Mouse (Mus musculus): ENCODE measurements at regions not wholly inside any gene's neighbourhood (a gene's known extent, or its start where the extent isn't known, plus 50 kb on each side); places are given as distances from the start of the nearest gene placed in this dataset.
"Not testable (repeated sequence)": the region's sequence is repeated elsewhere in the genome, so short reads cannot be mapped to it uniquely, and the experiment has no call there.

DNA sequence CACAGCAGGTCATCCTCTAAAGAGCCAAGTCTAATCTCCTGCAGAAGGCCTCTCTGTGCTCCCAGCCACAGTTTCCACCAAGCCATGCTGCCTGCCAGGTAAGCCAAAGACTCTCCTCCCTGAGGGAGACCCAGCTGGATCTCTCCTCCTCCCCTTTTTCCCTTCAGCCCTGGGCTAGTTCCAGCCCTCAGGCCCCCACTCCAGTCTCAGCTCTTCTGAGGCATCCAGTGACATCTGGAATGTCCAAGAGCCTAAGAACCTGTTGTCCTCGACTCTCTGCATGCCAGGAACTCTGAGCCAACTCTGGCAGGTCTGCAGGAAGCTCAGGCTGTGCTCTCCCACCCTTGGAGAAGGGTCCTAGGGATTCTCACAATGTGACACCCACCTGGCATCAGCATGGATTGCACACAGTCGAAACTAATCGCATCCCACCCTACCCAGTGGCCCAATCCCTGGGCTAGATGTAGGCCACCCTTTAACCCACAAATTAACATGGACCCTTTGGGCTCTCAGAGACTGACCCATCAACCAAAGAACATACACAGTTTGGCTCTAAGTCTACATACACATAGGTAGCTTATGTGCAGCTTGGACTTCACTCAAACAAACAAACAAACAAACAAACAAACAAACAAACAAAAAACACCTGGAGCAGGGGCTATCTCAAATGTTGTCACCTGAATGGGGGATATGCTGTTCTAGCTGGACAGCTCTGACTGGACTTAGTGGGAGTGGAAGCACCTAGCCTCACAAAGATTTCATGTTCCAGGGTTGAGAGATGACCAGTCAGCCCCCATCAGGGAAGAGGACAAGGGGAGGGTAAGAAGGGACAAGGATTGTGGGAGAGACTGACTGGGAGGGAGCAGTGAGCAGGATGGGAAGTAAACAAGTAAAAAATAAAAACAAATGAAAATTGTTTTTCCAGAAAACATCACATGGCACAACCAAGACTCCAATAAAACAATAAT is 57.9 kb upstream of the Zfp709 start:
- in situ Hi-C loops (cut with MboI, MseI), result loop anchor here (5.0 kb wide), 1 partner anchor 652 kb away; no protein-coding TSS in a partner anchor

DNA sequence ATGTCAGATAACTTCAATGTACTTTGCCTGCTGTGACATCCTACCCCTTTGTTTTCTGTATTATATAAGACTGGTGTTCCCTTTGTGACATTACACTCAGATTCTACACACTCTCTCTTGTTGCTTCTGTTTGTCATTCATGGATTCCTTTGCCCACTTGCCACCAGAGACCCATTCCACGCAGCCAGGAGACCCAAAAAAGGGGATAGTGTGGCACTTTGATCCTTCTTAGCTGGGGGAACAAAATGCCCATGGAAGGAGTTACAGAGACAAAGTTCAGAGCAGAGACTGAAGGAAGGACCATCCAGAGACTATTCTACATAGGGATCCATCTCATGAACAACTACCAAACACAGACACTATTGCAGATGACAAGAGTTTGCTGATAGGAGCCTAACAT is 59.1 kb upstream of the Zfp709 start:
- in situ Hi-C loops (cut with MboI, MseI), result loop anchor here (5.0 kb wide), 1 partner anchor 650 kb away; no protein-coding TSS in a partner anchor

DNA sequence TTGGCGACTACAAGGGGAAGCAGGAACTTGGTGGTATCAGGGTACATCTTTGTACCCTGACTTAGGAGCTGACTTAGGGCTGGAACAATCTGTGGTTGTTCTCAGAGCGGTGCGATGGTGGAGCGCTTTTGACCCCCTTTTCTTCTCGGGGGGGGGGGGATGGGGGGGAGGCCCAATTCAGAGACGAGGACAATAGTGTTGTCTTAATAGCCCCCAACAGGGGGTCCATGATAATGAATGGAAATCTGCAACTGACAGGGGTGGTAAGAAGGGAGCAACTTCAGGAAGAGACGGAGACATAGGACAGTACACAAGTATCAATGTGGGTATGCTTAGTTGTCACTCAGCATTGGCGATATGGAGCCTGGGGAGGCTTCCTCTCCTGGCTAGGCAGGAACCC is 61.9 kb upstream of the Zfp709 start:
- in situ Hi-C loops (cut with MboI, MseI), result loop anchor here (5.0 kb wide), 1 partner anchor 648 kb away; no protein-coding TSS in a partner anchor

DNA sequence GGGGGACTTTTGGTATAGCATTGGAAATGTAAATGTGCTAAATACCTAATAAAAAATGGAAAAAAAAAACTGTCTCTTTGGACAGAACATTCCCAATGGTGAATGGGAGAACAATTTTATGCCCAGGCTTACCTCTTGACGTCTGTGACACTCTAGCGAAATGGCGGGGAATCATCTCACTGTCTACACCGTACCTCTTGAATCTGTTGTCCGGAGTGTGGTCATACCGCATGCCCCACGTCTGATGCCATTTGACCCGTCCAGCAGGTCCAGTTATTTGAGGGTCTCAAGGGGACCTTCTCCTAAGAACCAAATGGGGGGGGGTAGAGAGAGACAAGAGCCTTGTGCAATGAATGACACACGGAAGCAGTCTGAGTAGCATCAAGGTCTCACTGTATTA is 62.4 kb upstream of the Zfp709 start:
- in situ Hi-C loops (cut with MboI, MseI), result not testable (repeated sequence)

DNA sequence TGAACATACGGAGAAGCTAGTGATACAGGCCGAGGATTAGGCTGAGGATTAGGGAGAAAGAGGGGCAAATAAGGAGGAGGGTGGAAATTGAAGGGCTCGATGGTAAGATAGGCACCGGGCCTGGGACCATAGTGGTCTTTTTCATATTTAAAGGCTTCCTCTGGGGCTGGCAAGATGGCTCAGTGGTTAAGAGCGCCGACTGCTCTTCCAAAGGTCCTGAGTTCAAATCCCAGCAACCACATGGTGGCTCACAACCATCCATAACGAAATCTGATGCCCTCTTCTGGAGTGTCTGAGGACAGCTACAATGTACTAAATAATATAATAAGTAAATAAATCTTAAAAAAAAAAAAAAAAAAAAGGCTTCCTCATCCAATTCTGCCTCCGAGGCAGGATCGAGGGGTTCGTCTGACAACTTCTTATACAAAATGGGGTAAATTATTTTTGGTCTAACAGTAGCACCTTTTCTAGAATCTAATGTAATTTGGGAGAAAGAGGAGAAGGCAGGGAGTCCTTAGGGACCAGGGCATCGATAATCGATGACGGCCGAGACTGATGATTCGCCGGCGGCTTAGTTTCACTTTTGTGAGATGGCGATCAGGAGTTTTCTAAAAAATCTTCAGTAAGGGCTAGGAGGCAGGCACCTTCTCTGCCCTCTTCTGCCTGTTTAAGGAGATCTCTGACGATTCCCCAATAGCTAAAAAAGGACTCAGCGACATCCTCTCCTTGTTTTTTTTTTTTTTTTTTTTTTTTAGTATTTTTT is 65.4 kb upstream of the Zfp709 start:
- in situ Hi-C loops (cut with MboI, MseI), result not testable (repeated sequence)

DNA sequence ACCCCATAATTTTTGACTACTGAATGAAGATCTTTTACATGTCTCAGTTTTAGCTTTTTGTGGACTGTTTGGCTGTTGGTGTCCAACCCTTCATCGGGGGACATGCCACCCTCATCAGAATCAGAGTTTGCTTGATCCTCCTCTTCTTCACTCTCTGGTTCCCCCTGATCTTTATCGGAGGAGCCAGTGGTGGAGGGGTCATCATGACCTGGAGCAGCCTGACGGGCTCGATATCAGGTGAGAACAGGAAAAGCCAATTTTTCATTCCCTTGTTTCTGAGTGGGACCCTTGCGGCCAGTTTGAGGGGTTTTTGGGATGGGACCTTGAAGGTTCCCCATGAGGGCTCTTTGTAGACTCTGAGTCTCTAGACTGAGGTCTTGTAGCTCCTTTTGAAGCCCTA is 66.0 kb upstream of the Zfp709 start:
- in situ Hi-C loops (cut with MboI, MseI), result not testable (repeated sequence)

DNA sequence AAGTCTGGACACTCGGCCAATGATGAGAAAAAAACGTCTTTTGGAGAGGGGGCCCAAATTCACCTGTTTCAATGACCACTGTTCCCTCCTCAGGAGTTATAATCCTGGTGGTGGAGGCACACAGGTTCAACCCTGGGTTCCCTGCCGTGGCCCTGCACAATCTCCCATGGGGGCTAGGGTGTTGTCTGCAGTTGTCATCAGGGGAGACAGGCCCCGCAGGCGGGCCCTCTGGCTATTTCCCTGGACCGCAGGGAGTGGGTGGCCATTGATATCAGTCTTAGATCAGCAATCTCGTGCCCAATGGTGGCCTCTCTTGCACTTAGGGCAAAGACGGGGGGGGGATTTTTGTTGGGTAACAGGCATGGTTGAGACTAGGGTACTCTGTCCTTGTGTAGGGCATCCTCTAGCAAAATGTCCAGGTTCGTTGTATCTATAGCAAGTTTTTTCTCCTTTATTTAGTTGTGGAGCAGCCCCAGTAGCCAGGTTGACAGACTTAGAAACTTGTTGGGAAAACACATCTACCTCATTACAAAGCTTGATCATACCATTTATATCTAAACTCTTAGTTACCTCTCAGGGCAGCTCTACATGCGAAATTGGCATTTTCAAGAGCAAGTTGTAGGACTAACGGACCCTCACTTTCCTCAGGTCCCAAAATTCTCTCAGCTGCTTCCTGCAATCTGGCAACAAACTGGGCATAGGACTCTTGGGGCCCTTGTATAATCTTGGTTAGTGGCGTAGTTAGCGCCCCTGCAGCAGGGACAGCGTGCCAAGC is 66.9 kb upstream of the Zfp709 start:
- in situ Hi-C loops (cut with MboI, MseI), result loop anchor here (5.0 kb wide), 2 partner anchors 42 to 683 kb away; no protein-coding TSS in a partner anchor

DNA sequence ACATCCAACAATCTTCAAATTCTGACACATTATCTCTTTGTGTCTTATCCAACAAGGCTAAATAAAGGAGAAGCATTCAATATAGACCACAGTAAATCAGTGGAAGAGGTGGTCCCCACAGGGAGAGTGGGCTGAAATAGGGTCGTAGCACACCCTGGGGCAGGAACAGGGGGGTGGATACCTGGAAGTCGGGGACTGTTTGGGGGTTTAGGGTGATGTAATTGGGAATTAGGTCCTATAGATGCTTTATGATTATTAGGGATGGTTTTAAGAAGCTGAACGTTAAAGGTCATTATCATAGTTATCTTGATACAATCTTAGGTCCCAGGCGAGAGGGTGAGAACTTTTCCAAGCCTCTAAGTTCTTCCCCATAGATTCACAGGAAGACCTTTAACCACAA is 67.9 kb upstream of the Zfp709 start:
- in situ Hi-C loops (cut with MboI, MseI), result loop anchor here (5.0 kb wide), 2 partner anchors 43 to 682 kb away; no protein-coding TSS in a partner anchor

DNA sequence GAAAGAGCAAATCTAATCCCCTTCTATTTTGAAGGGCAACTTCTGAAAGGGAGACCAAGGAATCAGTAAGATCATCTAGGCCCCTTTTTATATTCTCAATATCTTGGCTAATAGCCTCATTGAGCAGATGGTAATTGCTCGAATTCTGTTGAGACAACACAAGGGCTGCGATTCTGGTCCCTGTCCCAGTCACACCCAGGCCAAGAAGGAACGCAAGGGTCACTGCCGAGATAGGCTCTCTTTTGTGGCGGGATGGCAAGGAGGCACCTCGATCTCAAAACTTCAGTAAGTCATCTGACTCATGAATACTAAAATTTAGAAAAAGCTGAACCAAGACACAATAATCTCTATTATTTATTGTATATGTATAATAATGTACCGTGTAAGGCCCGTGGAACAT is 68.6 kb upstream of the Zfp709 start:
- in situ Hi-C loops (cut with MboI, MseI), result loop anchor here (5.0 kb wide), 2 partner anchors 44 to 681 kb away; no protein-coding TSS in a partner anchor

DNA sequence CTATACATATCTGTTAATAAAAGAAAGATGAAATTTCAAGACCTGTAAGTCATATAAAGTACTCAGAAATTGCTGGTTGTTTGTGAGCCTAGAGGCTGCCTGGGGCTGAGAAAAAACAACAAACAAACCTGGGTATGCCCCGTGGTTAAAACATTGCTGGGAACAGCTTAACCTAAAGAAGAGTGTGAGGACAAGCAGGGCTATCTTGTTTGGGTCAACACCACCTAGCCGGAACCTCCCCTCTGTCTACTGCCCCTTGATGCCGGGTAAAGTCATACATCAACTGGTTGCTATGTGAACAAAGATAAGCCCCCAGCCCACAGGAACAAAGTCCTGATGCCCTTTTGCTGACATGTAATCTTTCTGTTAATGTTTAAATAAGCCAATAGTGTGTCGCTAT is 74.0 kb upstream of the Zfp709 start:
- in situ Hi-C loops (cut with MboI, MseI), result not testable (repeated sequence)

DNA sequence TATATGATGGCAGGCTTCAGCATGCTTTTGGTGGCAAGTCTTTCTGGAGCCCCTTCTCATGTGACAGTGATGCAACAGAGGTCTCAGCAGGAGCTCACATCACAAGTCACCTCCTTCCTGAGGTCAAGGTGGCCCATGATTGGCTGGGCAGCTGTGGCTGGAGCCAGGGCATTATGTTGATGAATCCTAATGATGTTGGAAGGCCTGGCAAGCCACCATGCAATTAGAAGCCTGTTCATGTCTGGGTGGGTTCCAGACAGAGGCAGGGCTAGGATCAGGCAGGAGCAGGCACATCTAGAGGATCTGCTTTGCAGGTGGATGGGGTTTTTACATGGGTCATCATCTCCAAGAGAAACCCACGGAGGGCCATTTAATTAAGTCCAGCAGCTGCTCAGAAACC is 77.2 kb upstream of the Zfp709 start:
- in situ Hi-C loops (cut with MboI, MseI), result not testable (repeated sequence)

DNA sequence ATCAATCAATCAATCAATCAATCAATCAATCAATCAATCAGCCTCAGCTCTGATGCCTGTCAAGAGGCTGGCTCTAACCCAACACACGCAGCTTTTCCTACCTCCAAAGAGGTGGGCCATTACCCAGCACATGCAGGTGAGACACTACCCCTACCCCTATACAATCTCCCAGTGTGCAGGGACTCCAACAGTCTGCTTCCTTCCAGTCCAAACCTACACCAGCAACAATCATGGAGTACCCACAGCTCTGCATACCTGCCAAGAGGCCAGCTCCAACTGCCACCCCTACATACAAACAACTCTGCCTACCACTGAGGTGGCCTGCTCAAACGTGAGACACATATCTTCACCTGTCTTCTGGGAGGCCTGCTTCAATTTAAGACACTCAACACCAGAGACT is 76.7 kb upstream of the Fcho1 start:
- in situ Hi-C loops (cut with MboI, MseI), result not testable (repeated sequence)

DNA sequence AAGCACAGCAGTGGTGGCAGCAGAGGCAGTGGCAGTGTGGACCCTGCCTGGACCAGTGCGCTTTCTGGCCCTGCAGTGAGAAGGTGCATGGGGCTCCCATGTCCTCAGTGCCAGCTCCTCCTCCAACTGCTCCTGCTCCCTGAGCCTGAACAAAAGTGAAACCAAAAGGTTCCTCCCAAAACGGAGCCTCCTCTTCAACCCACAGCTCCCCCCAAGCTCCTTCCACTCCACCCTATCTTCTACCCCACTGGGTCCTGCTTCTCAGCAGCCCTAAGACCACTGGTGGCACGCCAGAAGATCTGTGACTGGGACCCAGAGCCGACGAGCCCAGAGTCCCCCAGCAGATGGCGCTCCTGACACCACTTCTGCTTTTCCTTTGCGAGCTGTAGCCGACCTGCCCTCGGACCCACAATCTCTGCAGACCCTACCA is 63.5 kb upstream of the Fcho1 start:
- in situ Hi-C loops (cut with MboI, MseI), result not testable (repeated sequence)

DNA sequence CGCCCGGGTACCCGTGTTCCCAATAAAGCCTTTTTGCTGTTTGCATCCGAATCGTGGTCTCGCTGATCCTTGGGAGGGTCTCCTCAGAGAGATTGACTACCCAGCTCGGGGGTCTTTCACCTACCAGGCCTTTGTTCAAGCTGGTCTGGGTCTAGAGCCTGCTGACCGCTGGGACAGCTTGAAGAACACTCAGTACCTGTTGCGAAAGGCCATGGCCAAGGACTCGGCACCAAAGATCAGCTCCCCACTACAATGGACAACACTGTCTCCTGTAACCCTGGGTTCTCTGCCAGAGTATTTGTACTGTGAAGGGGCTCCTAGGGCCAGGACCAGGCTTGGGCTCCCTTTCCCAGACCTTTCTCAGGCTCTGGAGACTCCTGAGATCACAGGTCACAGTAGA is 55.1 kb upstream of the Fcho1 start:
- in situ Hi-C loops (cut with MboI, MseI), result not testable (repeated sequence)

DNA sequence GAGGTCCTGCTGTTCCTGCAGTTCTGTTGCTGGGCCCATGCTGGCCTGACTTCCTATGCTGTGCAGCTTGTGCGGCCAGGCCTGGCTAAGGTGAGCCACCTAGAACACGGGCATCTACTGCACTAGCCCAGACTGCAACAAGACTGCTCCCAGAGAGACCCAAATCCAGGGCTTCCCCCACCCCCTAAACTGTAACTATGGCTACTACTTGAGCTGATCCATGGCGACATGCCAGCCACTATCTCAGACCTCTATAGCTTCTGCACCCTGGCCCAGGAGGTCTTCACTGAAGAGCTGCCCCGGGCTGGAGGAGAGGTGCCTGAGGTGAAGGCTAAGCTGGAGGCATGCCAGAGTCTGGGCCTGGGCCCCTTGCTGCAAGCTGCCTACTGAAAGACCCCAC is 54.3 kb upstream of the Fcho1 start:
- in situ Hi-C loops (cut with MboI, MseI), result not testable (repeated sequence)

DNA sequence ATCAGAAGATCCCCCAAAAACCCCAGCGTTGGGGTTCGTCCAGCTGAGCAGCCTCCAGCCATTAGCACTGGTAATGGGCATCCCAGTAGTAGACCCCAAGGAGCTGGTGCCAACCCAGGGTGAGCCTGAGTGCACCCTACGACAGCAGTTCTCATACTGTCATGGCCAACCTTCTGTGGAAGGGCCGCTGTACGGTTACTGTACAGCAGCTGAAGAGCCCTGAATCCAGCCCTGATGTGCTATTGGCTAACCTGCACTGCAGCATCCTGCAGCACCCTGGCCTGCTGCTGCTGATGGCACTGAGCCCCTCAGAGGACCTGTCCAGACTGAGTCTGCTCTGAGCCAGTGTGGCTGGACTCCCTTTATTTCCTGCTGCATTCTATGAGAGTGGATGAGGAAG is 53.9 kb upstream of the Fcho1 start:
- in situ Hi-C loops (cut with MboI, MseI), result not testable (repeated sequence)

DNA sequence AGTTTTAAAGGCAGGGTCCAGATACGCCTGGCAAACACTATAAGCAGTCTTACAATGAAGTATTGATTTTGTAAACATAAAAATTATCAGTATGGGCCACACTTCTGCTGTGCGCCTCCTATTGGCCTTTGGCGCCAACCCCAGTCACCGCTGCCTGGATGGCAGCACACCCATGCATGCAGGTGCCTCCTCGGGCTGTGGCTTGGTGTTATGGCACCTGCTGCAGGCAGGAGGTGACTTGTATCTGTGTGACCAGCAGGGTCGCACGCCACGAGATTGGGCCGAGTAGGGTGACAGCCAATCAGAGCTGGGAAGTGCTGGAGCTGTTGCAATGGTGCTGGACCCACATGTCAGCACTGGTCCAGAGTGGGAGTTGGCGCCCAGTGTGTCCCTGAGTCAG is 53.4 kb upstream of the Fcho1 start:
- in situ Hi-C loops (cut with MboI, MseI), result no loop called here

Measured in T-helper 1 cell (primary cell).